Mouse (Mus musculus): Measurements from ENCODE around the gene Dmac1. TPM values are rescaled to one million over a fixed set of nuclear protein-coding genes. Genes with fewer than 3 reads are reported as not detected.

Dmac1 gene
- polyA plus RNA-seq, 1 experiment = 122 TPM

DNA sequence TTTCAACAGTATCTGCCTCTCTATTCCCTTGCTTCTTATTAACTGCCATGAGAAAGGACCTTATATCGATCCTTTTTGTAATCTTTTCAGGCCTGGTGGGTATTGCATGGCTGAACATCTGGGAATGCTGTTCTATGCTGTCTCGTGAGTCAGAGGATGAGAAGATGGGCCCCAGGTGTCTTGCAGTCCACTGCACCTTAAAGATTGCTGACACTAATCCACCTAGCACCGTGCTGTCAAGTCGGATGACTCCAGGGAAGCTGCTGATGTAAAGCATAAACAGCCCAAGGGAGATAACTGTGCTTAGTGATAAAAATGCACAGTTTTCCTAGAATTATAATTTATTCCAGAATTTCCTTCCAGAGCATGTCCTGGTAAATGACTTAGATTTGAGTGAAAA, 14.2 kb upstream of the Dmac1 start:
- 90% methylated on average over 4 of the region's 4 CpGs for WGBS
- TF ChIP-seq CTCF (IDR thresholded peaks at IDR 0.05; ENCODE audit: borderline replicate concordance, control insufficient read depth, extremely low read depth, insufficient read depth, low read length, poor library complexity) = no peak
- TF ChIP-seq POLR2A (IDR thresholded peaks at IDR 0.05; ENCODE audit: control insufficient read depth, extremely low read depth, insufficient read depth, low read length, poor library complexity) = no peak
- Histone ChIP-seq H3K27ac (ENCODE audit: control insufficient read depth, insufficient read depth, low read length) (no peak overlapping the region), H3K4me3 (ENCODE audit: control insufficient read depth, insufficient read depth, low read length) (no peak overlapping the region), H3K27me3 (ENCODE audit: control insufficient read depth, insufficient read depth, low read length) (no peaks in the 10 kb centered on the region), H3K4me1 (replicated peaks; ENCODE audit: control insufficient read depth, insufficient read depth, low read length) (no peaks in the 10 kb centered on the region), H3K36me3 (ENCODE audit: control insufficient read depth, insufficient read depth, low read length) (no peaks in the 10 kb centered on the region)
- DNase-seq = no peak

- no peak overlapping the region for H3K27ac ChIP-seq (ENCODE audit: control insufficient read depth, insufficient read depth, low read length)
- 94% methylated on average over 4 of the region's 4 CpGs for WGBS
- TF ChIP-seq POLR2A (IDR thresholded peaks at IDR 0.05; ENCODE audit: control insufficient read depth, extremely low read depth, insufficient read depth, low read length, poor library complexity) = no peak
- TF ChIP-seq CTCF (IDR thresholded peaks at IDR 0.05; ENCODE audit: borderline replicate concordance, control insufficient read depth, extremely low read depth, insufficient read depth, low read length, poor library complexity) = no peak
These were observed 13.0 kb upstream of the Dmac1 start for GRCm38 (mm10) chr4:75291142-75291541.

DNA sequence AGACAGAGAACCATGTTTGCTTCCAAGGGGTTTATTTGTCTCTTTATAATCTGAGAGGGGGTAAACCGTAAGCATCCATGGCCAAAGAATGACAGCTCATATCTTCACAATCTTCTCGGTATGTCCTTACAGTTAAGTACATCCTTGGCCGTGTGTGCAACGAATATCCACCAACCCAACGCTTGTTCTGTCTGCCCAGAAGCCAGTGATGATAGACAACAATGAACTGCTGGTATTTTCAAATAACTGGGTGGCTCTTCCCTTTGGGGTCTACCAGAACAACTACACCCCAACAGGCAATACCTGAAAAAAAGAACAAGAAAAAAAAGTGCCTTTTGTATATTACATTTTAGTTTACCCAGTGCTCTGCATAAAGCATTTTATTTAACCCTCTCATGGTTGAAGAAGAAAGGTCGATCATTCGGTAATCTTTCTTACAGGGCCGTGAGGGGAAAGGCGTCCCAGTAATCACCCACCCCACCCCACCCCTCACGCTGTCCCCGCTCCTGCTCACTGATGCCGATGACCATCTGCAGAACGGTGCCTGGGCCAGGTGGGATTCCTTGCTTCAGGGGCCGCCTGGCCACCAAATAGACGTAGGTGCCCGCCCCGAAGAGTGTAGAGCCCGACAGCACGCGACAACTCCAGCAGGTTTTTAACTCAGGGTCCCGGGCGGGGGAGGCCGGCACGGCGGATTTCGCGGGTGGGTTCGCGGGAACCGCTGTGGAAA, 473 bp downstream of the Dmac1 start:
- DNase-seq = no peak
- TF ChIP-seq POLR2A (IDR thresholded peaks at IDR 0.05; ENCODE audit: control insufficient read depth, extremely low read depth, insufficient read depth, low read length, poor library complexity) (no peak), CTCF (IDR thresholded peaks at IDR 0.05; ENCODE audit: borderline replicate concordance, control insufficient read depth, extremely low read depth, insufficient read depth, low read length, poor library complexity) (no peak)
- H3K27me3 ChIP-seq (ENCODE audit: control insufficient read depth, insufficient read depth, low read length) = no peaks in the 10 kb centered on the region
- H3K36me3 ChIP-seq (ENCODE audit: control insufficient read depth, insufficient read depth, low read length) = no peaks in the 10 kb centered on the region
- H3K27ac ChIP-seq (ENCODE audit: control insufficient read depth, insufficient read depth, low read length) = peak overlapping the region; percentile 41; the same call in 1 of the 2 replicates
- peaks cover 2% of the 10 kb centered on the region; the same call in 1 of the 2 replicates for H3K4me1 ChIP-seq (replicated peaks; ENCODE audit: control insufficient read depth, insufficient read depth, low read length)
- 8% methylated on average over 30 of the region's 30 CpGs for WGBS
- peak overlapping the region; percentile 94 for H3K4me3 ChIP-seq (ENCODE audit: control insufficient read depth, insufficient read depth, low read length)

More at GRCm38 (mm10) chr4:75291142-75291541, 13.0 kb upstream of the Dmac1 start:
- Histone ChIP-seq H3K36me3 (ENCODE audit: control insufficient read depth, insufficient read depth, low read length) (no peaks in the 10 kb centered on the region), H3K4me3 (ENCODE audit: control insufficient read depth, insufficient read depth, low read length) (no peak overlapping the region), H3K4me1 (replicated peaks; ENCODE audit: control insufficient read depth, insufficient read depth, low read length) (no peaks in the 10 kb centered on the region), H3K27me3 (ENCODE audit: control insufficient read depth, insufficient read depth, low read length) (no peaks in the 10 kb centered on the region)
- no peak for DNase-seq

- 91% methylated on average over 2 of the region's 2 CpGs for WGBS
- Histone ChIP-seq H3K4me1 (replicated peaks; ENCODE audit: control insufficient read depth, insufficient read depth, low read length) (peaks cover 2% of the 10 kb centered on the region; the same call in 1 of the 2 replicates), H3K36me3 (ENCODE audit: control insufficient read depth, insufficient read depth, low read length) (no peaks in the 10 kb centered on the region), H3K27ac (ENCODE audit: control insufficient read depth, insufficient read depth, low read length) (no peak overlapping the region), H3K27me3 (ENCODE audit: control insufficient read depth, insufficient read depth, low read length) (no peaks in the 10 kb centered on the region), H3K4me3 (ENCODE audit: control insufficient read depth, insufficient read depth, low read length) (no peak overlapping the region)
- no peak for DNase-seq
- no peak for TF ChIP-seq CTCF (IDR thresholded peaks at IDR 0.05; ENCODE audit: borderline replicate concordance, control insufficient read depth, extremely low read depth, insufficient read depth, low read length, poor library complexity)
- no peak for TF ChIP-seq POLR2A (IDR thresholded peaks at IDR 0.05; ENCODE audit: control insufficient read depth, extremely low read depth, insufficient read depth, low read length, poor library complexity)
These were observed 2.4 kb downstream of the Dmac1 start for GRCm38 (mm10) chr4:75275737-75276136.

DNA sequence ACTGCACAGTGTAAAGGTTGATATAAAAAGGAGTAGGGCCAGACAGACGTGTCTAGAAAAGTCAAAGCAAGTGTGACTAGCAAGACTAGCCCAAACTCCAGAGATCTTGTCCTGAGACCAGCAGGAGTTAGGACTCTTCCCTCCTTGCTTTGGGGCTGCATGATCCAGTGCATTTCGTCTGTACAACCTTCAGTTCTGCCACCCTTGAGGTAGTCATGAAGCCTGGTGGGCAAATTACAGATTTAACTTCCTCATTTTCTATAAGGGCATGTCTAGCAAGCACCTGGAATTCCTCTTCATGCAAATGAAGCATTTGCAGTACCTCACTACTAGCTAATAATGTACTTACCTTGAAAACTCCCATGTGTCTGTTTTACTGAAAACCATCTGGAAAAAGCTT, 10.2 kb downstream of the Dmac1 start:
- 52% methylated on average over 2 of the region's 2 CpGs for WGBS
- H3K4me1 ChIP-seq (replicated peaks; ENCODE audit: control insufficient read depth, insufficient read depth, low read length) = peaks cover 5% of the 10 kb centered on the region
- no peaks in the 10 kb centered on the region for H3K36me3 ChIP-seq (ENCODE audit: control insufficient read depth, insufficient read depth, low read length)
- H3K27me3 ChIP-seq (ENCODE audit: control insufficient read depth, insufficient read depth, low read length) = no peaks in the 10 kb centered on the region
- H3K4me3 ChIP-seq (ENCODE audit: control insufficient read depth, insufficient read depth, low read length) = no peak overlapping the region
- TF ChIP-seq POLR2A (IDR thresholded peaks at IDR 0.05; ENCODE audit: control insufficient read depth, extremely low read depth, insufficient read depth, low read length, poor library complexity) = no peak
- no peak for TF ChIP-seq CTCF (IDR thresholded peaks at IDR 0.05; ENCODE audit: borderline replicate concordance, control insufficient read depth, extremely low read depth, insufficient read depth, low read length, poor library complexity)
- H3K27ac ChIP-seq (ENCODE audit: control insufficient read depth, insufficient read depth, low read length) = no peak overlapping the region
- DNase-seq = no peak

- H3K27me3 ChIP-seq (ENCODE audit: control insufficient read depth, insufficient read depth, low read length) = no peaks in the 10 kb centered on the region
- no peak overlapping the region; the same call in 1 of the 2 replicates for H3K27ac ChIP-seq (ENCODE audit: control insufficient read depth, insufficient read depth, low read length)
- 58% methylated on average over 6 of the region's 6 CpGs for WGBS
- TF ChIP-seq POLR2A (IDR thresholded peaks at IDR 0.05; ENCODE audit: control insufficient read depth, extremely low read depth, insufficient read depth, low read length, poor library complexity) = no peak
- TF ChIP-seq CTCF (IDR thresholded peaks at IDR 0.05; ENCODE audit: borderline replicate concordance, control insufficient read depth, extremely low read depth, insufficient read depth, low read length, poor library complexity) = no peak
- H3K36me3 ChIP-seq (ENCODE audit: control insufficient read depth, insufficient read depth, low read length) = no peaks in the 10 kb centered on the region
- peaks cover 7% of the 10 kb centered on the region for H3K4me1 ChIP-seq (replicated peaks; ENCODE audit: control insufficient read depth, insufficient read depth, low read length)
- no peak for DNase-seq
- H3K4me3 ChIP-seq (ENCODE audit: control insufficient read depth, insufficient read depth, low read length) = no peak overlapping the region
These were observed 11.1 kb downstream of the Dmac1 start for GRCm38 (mm10) chr4:75266773-75267550.

Data from thymus, adult 2 months (tissue).